Mouse (Mus musculus): ENCODE results near the gene Gstm1. TPM values are rescaled to one million over a fixed set of nuclear protein-coding genes. Genes with fewer than 3 reads are reported as not detected.
A peak's percentile ranks its signal among the peaks of the same experiment; 100 is the strongest.
"Not testable (repeated sequence)": the region's sequence is repeated elsewhere in the genome, so short reads cannot be mapped to it uniquely, and the experiment has no call there.

Gene Gstm1
- polyA plus RNA-seq, 1 experiment from 2014 or later, result 220 TPM

- DNase-seq (ENCODE audit: low spot score) (no peak), ATAC-seq (replicated peaks; ENCODE audit: low FRiP score, low TSS enrichment, low read depth) (no peak)
- WGBS, result 78% methylated on average over 3 of the region's 3 CpGs
- H3K27me3 ChIP-seq (replicated peaks; ENCODE audit: control insufficient read depth, insufficient read depth, low read length), result no peaks in the 10 kb centered on the region
- H3K4me2 ChIP-seq (ENCODE audit: low read length), result no peak overlapping the region
- H3K9ac ChIP-seq (ENCODE audit: low read length), result no peak overlapping the region
- no peaks in the 10 kb centered on the region; the same call in 1 of the 2 replicates for H3K36me3 ChIP-seq (ENCODE audit: control insufficient read depth, insufficient read depth, low read length)
- no peaks in the 10 kb centered on the region for H3K9me3 ChIP-seq (ENCODE audit: control insufficient read depth, low read length)
- no peak overlapping the region for H3K4me3 ChIP-seq (ENCODE audit: low read depth, low read length)
- H3K4me1 ChIP-seq (replicated peaks; ENCODE audit: control insufficient read depth, insufficient read depth, low read length), result no peaks in the 10 kb centered on the region
- no peak overlapping the region for H3K27ac ChIP-seq (ENCODE audit: low read depth)
These were observed 6.2 kb downstream of the Gstm1 start for GRCm38 (mm10) chr3:108011558-108011957.

- no peaks in the 10 kb centered on the region; the same call in 1 of the 2 replicates for H3K36me3 ChIP-seq (ENCODE audit: control insufficient read depth, insufficient read depth, low read length)
- no peak overlapping the region for H3K9ac ChIP-seq (ENCODE audit: low read length)
- no peak overlapping the region for H3K4me2 ChIP-seq (ENCODE audit: low read length)
- no peak overlapping the region for H3K4me3 ChIP-seq (ENCODE audit: low read depth, low read length)
- no peak overlapping the region for H3K27ac ChIP-seq (ENCODE audit: low read depth)
- ATAC-seq (replicated peaks; ENCODE audit: low FRiP score, low TSS enrichment, low read depth) (no peak), DNase-seq (ENCODE audit: low spot score) (no peak)
- H3K9me3 ChIP-seq (ENCODE audit: control insufficient read depth, low read length), result no peaks in the 10 kb centered on the region
- H3K27me3 ChIP-seq (replicated peaks; ENCODE audit: control insufficient read depth, insufficient read depth, low read length), result no peaks in the 10 kb centered on the region
- 63% methylated on average over 2 of the region's 2 CpGs for WGBS
- no peaks in the 10 kb centered on the region for H3K4me1 ChIP-seq (replicated peaks; ENCODE audit: control insufficient read depth, insufficient read depth, low read length)
These were observed 7.5 kb downstream of the Gstm1 start for GRCm38 (mm10) chr3:108010286-108010685.

GRCm38 (mm10) chr3:108002021-108002420, 15.8 kb downstream of the Gstm1 start:
- no peak overlapping the region for H3K4me2 ChIP-seq (ENCODE audit: low read length)
- no peak overlapping the region for H3K27ac ChIP-seq (ENCODE audit: low read depth)
- WGBS, result 69% methylated on average over 8 of the region's 8 CpGs
- no peaks in the 10 kb centered on the region for H3K4me1 ChIP-seq (replicated peaks; ENCODE audit: control insufficient read depth, insufficient read depth, low read length)
- H3K36me3 ChIP-seq (ENCODE audit: control insufficient read depth, insufficient read depth, low read length), result no peaks in the 10 kb centered on the region
- ATAC-seq (replicated peaks; ENCODE audit: low FRiP score, low TSS enrichment, low read depth) (no peak), DNase-seq (ENCODE audit: low spot score) (no peak)
- no peak overlapping the region for H3K4me3 ChIP-seq (ENCODE audit: low read depth, low read length)
- no peak overlapping the region for H3K9ac ChIP-seq (ENCODE audit: low read length)
- no peaks in the 10 kb centered on the region for H3K27me3 ChIP-seq (replicated peaks; ENCODE audit: control insufficient read depth, insufficient read depth, low read length)
- no peaks in the 10 kb centered on the region for H3K9me3 ChIP-seq (ENCODE audit: control insufficient read depth, low read length)

GRCm38 (mm10) chr3:107999491-107999890, 18.3 kb downstream of the Gstm1 start:
- no peak for DNase-seq (ENCODE audit: low spot score)
- Histone ChIP-seq H3K4me2 (ENCODE audit: low read length) (no peak overlapping the region), H3K4me1 (replicated peaks; ENCODE audit: control insufficient read depth, insufficient read depth, low read length) (no peaks in the 10 kb centered on the region), H3K36me3 (ENCODE audit: control insufficient read depth, insufficient read depth, low read length) (no peaks in the 10 kb centered on the region), H3K4me3 (ENCODE audit: low read depth, low read length) (no peak overlapping the region), H3K27ac (ENCODE audit: low read depth) (no peak overlapping the region), H3K9ac (ENCODE audit: low read length) (no peak overlapping the region), H3K27me3 (replicated peaks; ENCODE audit: control insufficient read depth, insufficient read depth, low read length) (no peaks in the 10 kb centered on the region), H3K9me3 (ENCODE audit: control insufficient read depth, low read length) (no peaks in the 10 kb centered on the region)
- ATAC-seq (replicated peaks; ENCODE audit: low FRiP score, low TSS enrichment, low read depth), result no peak
- WGBS, result 74% methylated on average over 3 of the region's 3 CpGs

GRCm38 (mm10) chr3:107998591-107998990, 19.2 kb downstream of the Gstm1 start:
- Histone ChIP-seq H3K9ac (ENCODE audit: low read length) (no peak overlapping the region), H3K4me2 (ENCODE audit: low read length) (no peak overlapping the region), H3K27ac (ENCODE audit: low read depth) (no peak overlapping the region), H3K9me3 (ENCODE audit: control insufficient read depth, low read length) (no peaks in the 10 kb centered on the region), H3K36me3 (ENCODE audit: control insufficient read depth, insufficient read depth, low read length) (no peaks in the 10 kb centered on the region), H3K4me1 (replicated peaks; ENCODE audit: control insufficient read depth, insufficient read depth, low read length) (no peaks in the 10 kb centered on the region), H3K4me3 (ENCODE audit: low read depth, low read length) (no peak overlapping the region), H3K27me3 (replicated peaks; ENCODE audit: control insufficient read depth, insufficient read depth, low read length) (no peaks in the 10 kb centered on the region)
- DNase-seq (ENCODE audit: low spot score), result no peak
- WGBS, result 86% methylated on average over 3 of the region's 3 CpGs
- ATAC-seq (replicated peaks; ENCODE audit: low FRiP score, low TSS enrichment, low read depth), result no peak

GRCm38 (mm10) chr3:107996576-107996975, 21.2 kb downstream of the Gstm1 start:
- DNase-seq (ENCODE audit: low spot score) (no peak), ATAC-seq (replicated peaks; ENCODE audit: low FRiP score, low TSS enrichment, low read depth) (no peak)
- no peak overlapping the region for H3K4me3 ChIP-seq (ENCODE audit: low read depth, low read length)
- H3K36me3 ChIP-seq (ENCODE audit: control insufficient read depth, insufficient read depth, low read length), result no peaks in the 10 kb centered on the region
- no peaks in the 10 kb centered on the region for H3K4me1 ChIP-seq (replicated peaks; ENCODE audit: control insufficient read depth, insufficient read depth, low read length)
- H3K4me2 ChIP-seq (ENCODE audit: low read length), result no peak overlapping the region
- H3K9me3 ChIP-seq (ENCODE audit: control insufficient read depth, low read length), result no peaks in the 10 kb centered on the region
- 80% methylated on average over 4 of the region's 4 CpGs for WGBS
- no peak overlapping the region for H3K9ac ChIP-seq (ENCODE audit: low read length)
- H3K27ac ChIP-seq (ENCODE audit: low read depth), result no peak overlapping the region
- H3K27me3 ChIP-seq (replicated peaks; ENCODE audit: control insufficient read depth, insufficient read depth, low read length), result no peaks in the 10 kb centered on the region

- not testable (repeated sequence) for ATAC-seq (replicated peaks; ENCODE audit: low FRiP score, low TSS enrichment, low read depth); H3K9ac ChIP-seq (ENCODE audit: low read length); H3K4me2 ChIP-seq (ENCODE audit: low read length); H3K9me3 ChIP-seq (ENCODE audit: control insufficient read depth, low read length); H3K27ac ChIP-seq (ENCODE audit: low read depth); H3K36me3 ChIP-seq (ENCODE audit: control insufficient read depth, insufficient read depth, low read length); DNase-seq (ENCODE audit: low spot score); H3K4me1 ChIP-seq (replicated peaks; ENCODE audit: control insufficient read depth, insufficient read depth, low read length); H3K27me3 ChIP-seq (replicated peaks; ENCODE audit: control insufficient read depth, insufficient read depth, low read length); H3K4me3 ChIP-seq (ENCODE audit: low read depth, low read length)
- 87% methylated on average over 2 of the region's 2 CpGs for WGBS
These were observed 21.8 kb downstream of the Gstm1 start for GRCm38 (mm10) chr3:107995974-107996373.

- H3K27ac ChIP-seq (ENCODE audit: low read depth), result peak within 1 kb of the TSS; percentile 48; the same call in 1 of the 2 replicates
- H3K27me3 ChIP-seq (replicated peaks; ENCODE audit: control insufficient read depth, insufficient read depth, low read length), result no peaks in the 10 kb centered on the region
- DNase-seq (ENCODE audit: low spot score) (peak; percentile 74), ATAC-seq (replicated peaks; ENCODE audit: low FRiP score, low TSS enrichment, low read depth) (peak; percentile 96)
- WGBS, result 21% methylated on average over 8 of the region's 8 CpGs
- no peaks in the 10 kb centered on the region for H3K4me1 ChIP-seq (replicated peaks; ENCODE audit: control insufficient read depth, insufficient read depth, low read length)
- H3K9ac ChIP-seq (ENCODE audit: low read length), result peak within 1 kb of the TSS; percentile 3
- H3K36me3 ChIP-seq (ENCODE audit: control insufficient read depth, insufficient read depth, low read length), result no peaks in the 10 kb centered on the region
- peak within 1 kb of the TSS; percentile 46 for H3K4me2 ChIP-seq (ENCODE audit: low read length)
- peak within 1 kb of the TSS; percentile 34 for H3K4me3 ChIP-seq (ENCODE audit: low read depth, low read length)
- H3K9me3 ChIP-seq (ENCODE audit: control insufficient read depth, low read length), result no peaks in the 10 kb centered on the region
These were observed 31.7 kb downstream of the Gstm1 start, which contains the start of gene Gstm2 for GRCm38 (mm10) chr3:107986041-107986562. TSS of gene Gstm2 (minus strand) at chr3:107986453.

- not testable (repeated sequence) for H3K27me3 ChIP-seq (replicated peaks; ENCODE audit: control insufficient read depth, insufficient read depth, low read length); H3K9me3 ChIP-seq (ENCODE audit: control insufficient read depth, low read length); H3K36me3 ChIP-seq (ENCODE audit: control insufficient read depth, insufficient read depth, low read length); H3K27ac ChIP-seq (ENCODE audit: low read depth); DNase-seq (ENCODE audit: low spot score); H3K4me1 ChIP-seq (replicated peaks; ENCODE audit: control insufficient read depth, insufficient read depth, low read length); ATAC-seq (replicated peaks; ENCODE audit: low FRiP score, low TSS enrichment, low read depth); H3K4me3 ChIP-seq (ENCODE audit: low read depth, low read length); H3K9ac ChIP-seq (ENCODE audit: low read length)
- 94% methylated on average over 2 of the region's 2 CpGs for WGBS
- H3K4me2 ChIP-seq (ENCODE audit: low read length), result peak overlapping the region; percentile 46; the same call in 1 of the 2 replicates
These were observed 32.6 kb downstream of the Gstm1 start for GRCm38 (mm10) chr3:107985141-107985540.

All from intestine, embryonic 14.5 days (tissue).